Mouse (Mus musculus): Measurements from ENCODE around the gene Cfap44. TPM values are rescaled to one million over a fixed set of nuclear protein-coding genes. Genes with fewer than 3 reads are reported as not detected.

Gene Cfap44
- polyA plus RNA-seq (2014; fragmentation: Nextera tagmentation; extraction: Ambion mirVana): 4.3 and 6.1 TPM in 2 replicates

- 1% methylated on average over 17 of the region's 17 CpGs for WGBS
- Histone ChIP-seq H3K4me2 (ENCODE audit: low read length) (peak within 1 kb of the TSS; percentile 73), H3K36me3 (ENCODE audit: control insufficient read depth, insufficient read depth, low read length) (no peaks in the 10 kb centered on the region), H3K4me1 (ENCODE audit: control insufficient read depth, insufficient read depth, low read length) (peaks cover 15% of the 10 kb centered on the region), H3K9me3 (ENCODE audit: control insufficient read depth, low read length) (no peaks in the 10 kb centered on the region), H3K27ac (replicated peaks; ENCODE audit: low read depth, low read length) (peak within 1 kb of the TSS; percentile 49; the same call in 1 of the 2 replicates), H3K4me3 (replicated peaks; ENCODE audit: low read depth, low read length) (peak within 1 kb of the TSS; percentile 40), H3K27me3 (ENCODE audit: control insufficient read depth, insufficient read depth, low read length) (no peaks in the 10 kb centered on the region), H3K9ac (replicated peaks; ENCODE audit: low read length) (0 out of 2 replicates have a peak within 1 kb of the TSS, but pooled peaks have one; percentile 34)
- ATAC-seq (ENCODE audit: low FRiP score, low TSS enrichment): peak; percentile 87
- DNase-seq: peak; percentile 97
Observed at GRCm38 (mm10) chr16:44394577-44395243, at the start of gene Cfap44. Cfap44 (plus strand) TSS chr16:44394796.

GRCm38 (mm10) chr16:44347071-44347901 lies 47.3 kb upstream of the Cfap44 start, which contains the start of gene Spice1:
Spice1 (plus strand) TSS chr16:44347121.
- ATAC-seq (ENCODE audit: low FRiP score, low TSS enrichment) (peak; percentile 98), DNase-seq (peak; percentile 96)
- no peaks in the 10 kb centered on the region for H3K36me3 ChIP-seq (ENCODE audit: control insufficient read depth, insufficient read depth, low read length)
- peak within 1 kb of the TSS; percentile 72 for H3K4me2 ChIP-seq (ENCODE audit: low read length)
- H3K9me3 ChIP-seq (ENCODE audit: control insufficient read depth, low read length): no peaks in the 10 kb centered on the region
- peaks cover 9% of the 10 kb centered on the region; the same call in 1 of the 2 replicates for H3K4me1 ChIP-seq (ENCODE audit: control insufficient read depth, insufficient read depth, low read length)
- H3K27ac ChIP-seq (replicated peaks; ENCODE audit: low read depth, low read length): peak within 1 kb of the TSS; percentile 77
- peak within 1 kb of the TSS; percentile 80 for H3K4me3 ChIP-seq (replicated peaks; ENCODE audit: low read depth, low read length)
- peak within 1 kb of the TSS; percentile 56 for H3K9ac ChIP-seq (replicated peaks; ENCODE audit: low read length)
- under 1% methylated on average over 67 of the region's 67 CpGs for WGBS
- H3K27me3 ChIP-seq (ENCODE audit: control insufficient read depth, insufficient read depth, low read length): no peaks in the 10 kb centered on the region

GRCm38 (mm10) chr16:44349801-44350397 lies 44.7 kb upstream of the Cfap44 start:
- no peak overlapping the region for H3K27ac ChIP-seq (replicated peaks; ENCODE audit: low read depth, low read length)
- H3K4me2 ChIP-seq (ENCODE audit: low read length): no peak overlapping the region
- peaks cover 9% of the 10 kb centered on the region; the same call in 1 of the 2 replicates for H3K4me1 ChIP-seq (ENCODE audit: control insufficient read depth, insufficient read depth, low read length)
- no peak overlapping the region for H3K4me3 ChIP-seq (replicated peaks; ENCODE audit: low read depth, low read length)
- ATAC-seq (ENCODE audit: low FRiP score, low TSS enrichment) (no peak), DNase-seq (no peak)
- 89% methylated on average over 4 of the region's 4 CpGs for WGBS
- no peaks in the 10 kb centered on the region for H3K9me3 ChIP-seq (ENCODE audit: control insufficient read depth, low read length)
- no peaks in the 10 kb centered on the region for H3K36me3 ChIP-seq (ENCODE audit: control insufficient read depth, insufficient read depth, low read length)
- no peak overlapping the region for H3K9ac ChIP-seq (replicated peaks; ENCODE audit: low read length)
- no peaks in the 10 kb centered on the region for H3K27me3 ChIP-seq (ENCODE audit: control insufficient read depth, insufficient read depth, low read length)

- Histone ChIP-seq H3K36me3 (ENCODE audit: control insufficient read depth, insufficient read depth, low read length) (no peaks in the 10 kb centered on the region), H3K9me3 (ENCODE audit: control insufficient read depth, low read length) (no peaks in the 10 kb centered on the region), H3K9ac (replicated peaks; ENCODE audit: low read length) (no peak overlapping the region), H3K4me2 (ENCODE audit: low read length) (no peak overlapping the region), H3K4me3 (replicated peaks; ENCODE audit: low read depth, low read length) (no peak overlapping the region), H3K27ac (replicated peaks; ENCODE audit: low read depth, low read length) (no peak overlapping the region), H3K4me1 (ENCODE audit: control insufficient read depth, insufficient read depth, low read length) (no peaks in the 10 kb centered on the region), H3K27me3 (ENCODE audit: control insufficient read depth, insufficient read depth, low read length) (no peaks in the 10 kb centered on the region)
- no peak for ATAC-seq (ENCODE audit: low FRiP score, low TSS enrichment)
- WGBS: 77% methylated on average over 7 of the region's 7 CpGs
- no peak for DNase-seq
Observed at GRCm38 (mm10) chr16:44356291-44356690, 38.3 kb upstream of the Cfap44 start.

GRCm38 (mm10) chr16:44357571-44358268 lies 36.9 kb upstream of the Cfap44 start:
- no peaks in the 10 kb centered on the region for H3K9me3 ChIP-seq (ENCODE audit: control insufficient read depth, low read length)
- 76% methylated on average over 4 of the region's 4 CpGs for WGBS

GRCm38 (mm10) chr16:44361921-44362890 lies 32.4 kb upstream of the Cfap44 start:
- DNase-seq: peak; percentile 75
- H3K9me3 ChIP-seq (ENCODE audit: control insufficient read depth, low read length): no peaks in the 10 kb centered on the region

More at GRCm38 (mm10) chr16:44357571-44358268, 36.9 kb upstream of the Cfap44 start:
- DNase-seq (no peak), ATAC-seq (ENCODE audit: low FRiP score, low TSS enrichment) (no peak)
- H3K9ac ChIP-seq (replicated peaks; ENCODE audit: low read length): no peak overlapping the region
- no peak overlapping the region for H3K4me2 ChIP-seq (ENCODE audit: low read length)
- H3K27me3 ChIP-seq (ENCODE audit: control insufficient read depth, insufficient read depth, low read length): no peaks in the 10 kb centered on the region
- H3K4me1 ChIP-seq (ENCODE audit: control insufficient read depth, insufficient read depth, low read length): no peaks in the 10 kb centered on the region
- H3K36me3 ChIP-seq (ENCODE audit: control insufficient read depth, insufficient read depth, low read length): no peaks in the 10 kb centered on the region
- H3K27ac ChIP-seq (replicated peaks; ENCODE audit: low read depth, low read length): no peak overlapping the region
- no peak overlapping the region for H3K4me3 ChIP-seq (replicated peaks; ENCODE audit: low read depth, low read length)

GRCm38 (mm10) chr16:44365522-44365921 lies 29.1 kb upstream of the Cfap44 start:
- DNase-seq (no peak), ATAC-seq (ENCODE audit: low FRiP score, low TSS enrichment) (no peak)
- Histone ChIP-seq H3K9me3 (ENCODE audit: control insufficient read depth, low read length) (no peaks in the 10 kb centered on the region), H3K27ac (replicated peaks; ENCODE audit: low read depth, low read length) (no peak overlapping the region), H3K4me3 (replicated peaks; ENCODE audit: low read depth, low read length) (no peak overlapping the region), H3K9ac (replicated peaks; ENCODE audit: low read length) (no peak overlapping the region), H3K36me3 (ENCODE audit: control insufficient read depth, insufficient read depth, low read length) (peaks cover 10% of the 10 kb centered on the region), H3K4me1 (ENCODE audit: control insufficient read depth, insufficient read depth, low read length) (no peaks in the 10 kb centered on the region), H3K27me3 (ENCODE audit: control insufficient read depth, insufficient read depth, low read length) (no peaks in the 10 kb centered on the region), H3K4me2 (ENCODE audit: low read length) (no peak overlapping the region)
- 95% methylated on average over 7 of the region's 7 CpGs for WGBS

More at GRCm38 (mm10) chr16:44361921-44362890, 32.4 kb upstream of the Cfap44 start:
- 89% methylated on average over 10 of the region's 10 CpGs for WGBS
- Histone ChIP-seq H3K36me3 (ENCODE audit: control insufficient read depth, insufficient read depth, low read length) (peaks cover 3% of the 10 kb centered on the region), H3K27ac (replicated peaks; ENCODE audit: low read depth, low read length) (no peak overlapping the region), H3K4me1 (ENCODE audit: control insufficient read depth, insufficient read depth, low read length) (no peaks in the 10 kb centered on the region), H3K4me2 (ENCODE audit: low read length) (no peak overlapping the region), H3K4me3 (replicated peaks; ENCODE audit: low read depth, low read length) (no peak overlapping the region), H3K9ac (replicated peaks; ENCODE audit: low read length) (no peak overlapping the region), H3K27me3 (ENCODE audit: control insufficient read depth, insufficient read depth, low read length) (no peaks in the 10 kb centered on the region)
- ATAC-seq (ENCODE audit: low FRiP score, low TSS enrichment): no peak
